Mouse (Mus musculus) urinary bladder, postnatal 25 days (tissue): ENCODE results near the gene Olfr771.
"Not testable (repeated sequence)": the region's sequence is repeated elsewhere in the genome, so short reads cannot be mapped to it uniquely, and the experiment has no call there.

ENCODE experiments used
- DNase-seq: peaks from one replicate; pipeline ENCODE4 v3.0.0; 2022; ENCODE audit warnings: low spot score

Gene Olfr771

GRCm38 (mm10) chr10:129164651-129165050 lies at the start of gene Olfr771:
Gene Olfr771 (minus strand): TSS chr10:129164751.
- no peak for DNase-seq

GRCm38 (mm10) chr10:129187319-129187718 lies 22.8 kb upstream of the Olfr771 start, which contains the start of gene Olfr773:
Gene Olfr773 (minus strand): TSS chr10:129187419.
- DNase-seq = not testable (repeated sequence)

GRCm38 (mm10) chr10:129177821-129178220 lies 13.3 kb upstream of the Olfr771 start, which contains the start of gene Olfr772:
Gene Olfr772 (minus strand): TSS chr10:129177921.
- DNase-seq = not testable (repeated sequence)

GRCm38 (mm10) chr10:129138898-129139297 lies 25.7 kb downstream of the Olfr771 start, which contains the start of gene Olfr770:
Gene Olfr770 (minus strand): TSS chr10:129138998.
- DNase-seq = no peak

- no peak for DNase-seq
These were observed 46.8 kb downstream of the Olfr771 start, which contains the start of gene Olfr769 for GRCm38 (mm10) chr10:129117761-129118160. Gene Olfr769 (minus strand): TSS chr10:129117861.

GRCm38 (mm10) chr10:129115146-129115545 lies 49.4 kb downstream of the Olfr771 start:
- DNase-seq = no peak
